Mouse (Mus musculus): ENCODE results near the gene Txn1.

- no peak for TF ChIP-seq POLR2A (IDR thresholded peaks at IDR 0.05; ENCODE audit: low read depth, low read length)
- TF ChIP-seq CTCF (conservative IDR thresholded peaks at IDR 0.05; ENCODE audit: insufficient read depth, insufficient read length, low read depth, low read length), result no peak
Measured at GRCm38 (mm10) chr4:57947036-57947435, 9.2 kb downstream of the Txn1 start.
